Mouse (Mus musculus) lung, postnatal 10 days (tissue): Measurements from ENCODE around the gene Olfr598.
"Not testable (repeated sequence)": the region's sequence is repeated elsewhere in the genome, so short reads cannot be mapped to it uniquely, and the experiment has no call there.

Experiments used
- DNase-seq: peaks from one replicate; pipeline ENCODE4 v3.0.0; 2021

Olfr598 gene

DNA sequence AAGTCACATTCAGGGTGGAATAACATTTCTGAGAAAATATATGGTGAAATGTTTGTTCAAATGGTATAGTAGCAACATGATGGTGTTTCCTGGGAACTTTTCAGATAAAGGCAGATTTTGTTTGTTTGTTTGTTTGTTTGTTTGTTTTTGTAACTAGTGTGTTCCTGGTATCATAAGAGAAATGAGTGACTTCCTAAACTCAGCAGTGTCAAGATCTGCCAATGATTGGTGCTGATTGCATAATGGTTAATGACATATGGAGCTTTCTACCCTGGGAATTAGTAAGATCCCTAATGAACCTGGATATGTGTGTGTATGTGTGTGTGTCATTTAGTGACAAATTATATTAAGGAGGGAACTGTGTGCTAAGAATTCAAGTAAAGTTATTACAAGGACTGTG, at the start of gene Olfr598:
Gene Olfr598, plus strand, starts transcription at position 301 of the 400 bp plus-strand sequence.
- no peak for DNase-seq

DNA sequence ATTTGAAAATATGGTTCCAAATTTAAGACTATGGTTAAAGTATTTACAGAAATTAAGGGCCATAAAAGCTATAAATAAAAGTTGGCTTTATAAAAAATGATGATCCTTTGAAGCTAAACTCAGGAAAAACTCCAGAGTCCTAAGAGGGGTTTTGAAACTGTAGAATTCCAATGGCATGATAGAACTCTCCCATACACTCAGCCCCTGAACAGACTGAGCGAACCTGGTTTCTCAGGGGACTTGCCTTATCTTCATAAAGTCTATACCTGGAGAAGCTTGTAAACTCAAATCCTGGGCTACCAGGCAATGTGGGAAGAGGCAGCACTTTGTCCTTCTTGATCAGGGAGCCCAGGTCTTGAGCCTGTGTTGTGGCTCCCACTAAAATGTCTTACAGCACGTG, 18.0 kb upstream of the Olfr598 start, which contains the start of gene Olfr596:
Gene Olfr596, plus strand, starts transcription at position 301 of the 400 bp plus-strand sequence.
- not testable (repeated sequence) for DNase-seq

DNA sequence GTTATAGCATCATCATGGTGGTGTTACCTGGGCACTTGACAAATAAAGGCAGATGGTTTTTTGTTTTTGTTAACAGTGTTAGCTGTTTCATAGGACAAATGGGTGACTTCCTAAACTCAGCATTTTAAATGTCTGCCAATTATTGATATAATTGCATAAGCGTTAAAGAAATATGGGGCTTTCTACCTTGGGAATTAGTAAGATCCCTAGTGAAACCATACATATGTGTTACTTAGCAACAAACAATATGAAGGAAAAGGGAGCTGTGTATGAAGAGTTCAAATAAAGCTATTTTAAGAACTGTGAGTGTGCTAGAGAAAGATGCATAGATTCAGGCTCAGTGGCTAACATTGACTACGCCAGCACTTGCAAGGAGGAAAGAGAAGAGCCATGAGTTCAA, 7.4 kb upstream of the Olfr598 start, which contains the start of gene Olfr597:
Gene Olfr597, plus strand, starts transcription at position 301 of the 400 bp plus-strand sequence.
- DNase-seq: not testable (repeated sequence)

DNA sequence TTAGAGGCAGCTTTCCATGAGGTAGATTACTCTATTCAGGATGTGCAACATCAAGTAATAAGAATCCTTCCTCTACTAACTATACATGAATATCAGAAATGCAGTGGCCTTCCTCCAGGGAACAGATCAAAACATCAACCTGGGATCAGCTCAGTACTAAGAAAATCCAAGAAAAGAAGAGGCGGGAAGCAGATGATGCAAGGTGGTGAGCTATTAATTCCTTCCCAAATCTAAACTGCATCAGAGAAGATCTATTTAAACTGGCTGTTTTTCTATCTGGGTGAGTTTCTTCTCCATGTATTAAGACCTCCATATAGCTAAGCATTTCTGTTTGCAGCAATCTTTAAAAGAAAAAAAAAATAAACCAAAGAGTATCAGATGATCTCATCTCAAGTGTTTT, 12.2 kb downstream of the Olfr598 start, which contains the start of gene Olfr599:
Gene Olfr599, plus strand, starts transcription at position 301 of the 400 bp plus-strand sequence.
- DNase-seq: no peak

DNA sequence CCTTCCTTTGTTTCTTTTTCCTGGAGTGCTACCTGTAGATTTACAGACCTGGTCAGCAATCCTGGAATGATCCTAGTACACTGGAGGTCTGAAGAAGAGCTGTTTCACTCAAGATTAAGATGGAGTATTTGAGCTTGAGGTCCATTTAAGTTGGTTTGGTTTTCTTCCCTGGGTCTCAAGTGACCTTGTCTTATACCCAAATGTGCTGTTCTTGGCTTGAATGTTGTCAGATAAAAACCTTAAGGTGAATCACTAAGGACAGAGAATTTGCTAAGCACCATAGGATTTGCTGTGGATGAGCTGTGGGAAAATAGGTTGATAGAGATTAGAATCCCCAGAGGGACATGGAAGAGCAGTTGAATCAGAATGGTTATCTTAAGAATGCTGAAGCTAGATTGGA, 26.2 kb downstream of the Olfr598 start, which contains the start of gene Olfr600:
Gene Olfr600, minus strand, starts transcription at position 101 of the 400 bp plus-strand sequence.
- DNase-seq: no peak

DNA sequence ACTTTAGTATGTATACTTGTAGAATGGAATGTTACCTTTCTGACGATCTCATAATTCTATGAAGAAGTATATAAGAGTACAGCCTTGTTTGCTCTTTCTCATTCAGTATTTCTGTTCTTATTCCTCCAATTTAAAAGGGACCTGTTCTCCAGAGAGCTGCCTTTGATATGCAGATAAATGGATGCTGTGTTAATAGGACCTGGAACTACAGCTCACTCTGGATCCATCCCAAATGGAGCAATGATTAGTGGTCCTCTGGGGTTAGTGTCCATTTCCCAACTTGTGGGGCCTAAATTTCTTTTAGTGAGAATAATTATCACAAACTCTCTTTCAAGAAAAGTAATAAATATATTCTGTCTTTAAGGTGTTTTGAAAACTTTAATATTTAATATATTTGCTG, 39.2 kb downstream of the Olfr598 start, which contains the start of gene Olfr601:
Gene Olfr601, minus strand, starts transcription at position 101 of the 400 bp plus-strand sequence.
- DNase-seq: no peak
